Mouse (Mus musculus): ENCODE measurements around the gene B230104I21Rik. TPM values are rescaled to one million over a fixed set of nuclear protein-coding genes. Genes with fewer than 3 reads are reported as not detected.

Gene B230104I21Rik
- polyA plus RNA-seq, 1 experiment from 2014 or later: not detected

GRCm38 (mm10) chr4:154385208-154385607, 49.3 kb downstream of the B230104I21Rik start:
- Histone ChIP-seq H3K9ac (replicated peaks) (no peak overlapping the region), H3K4me1 (peaks cover 31% of the 10 kb centered on the region), H3K27me3 (peaks cover 5% of the 10 kb centered on the region; the same call in 1 of the 2 replicates), H3K4me2 (replicated peaks) (no peak overlapping the region), H3K9me3 (no peaks in the 10 kb centered on the region), H3K27ac (replicated peaks) (no peak overlapping the region), H3K36me3 (no peaks in the 10 kb centered on the region), H3K4me3 (no peak overlapping the region)
- no peak for ATAC-seq (ENCODE audit: low FRiP score, low read depth)
- 66% methylated on average over 8 of the region's 8 CpGs for WGBS

GRCm38 (mm10) chr4:154385918-154386317, 50.0 kb downstream of the B230104I21Rik start:
- H3K4me3 ChIP-seq: no peak overlapping the region
- no peak overlapping the region for H3K9ac ChIP-seq (replicated peaks)
- peaks cover 38% of the 10 kb centered on the region for H3K4me1 ChIP-seq
- H3K27me3 ChIP-seq: peaks cover 5% of the 10 kb centered on the region; the same call in 1 of the 2 replicates
- H3K36me3 ChIP-seq: no peaks in the 10 kb centered on the region
- no peaks in the 10 kb centered on the region for H3K9me3 ChIP-seq
- no peak overlapping the region for H3K27ac ChIP-seq (replicated peaks)
- 77% methylated on average over 2 of the region's 2 CpGs for WGBS
- ATAC-seq (ENCODE audit: low FRiP score, low read depth): no peak
- no peak overlapping the region for H3K4me2 ChIP-seq (replicated peaks)

DNA sequence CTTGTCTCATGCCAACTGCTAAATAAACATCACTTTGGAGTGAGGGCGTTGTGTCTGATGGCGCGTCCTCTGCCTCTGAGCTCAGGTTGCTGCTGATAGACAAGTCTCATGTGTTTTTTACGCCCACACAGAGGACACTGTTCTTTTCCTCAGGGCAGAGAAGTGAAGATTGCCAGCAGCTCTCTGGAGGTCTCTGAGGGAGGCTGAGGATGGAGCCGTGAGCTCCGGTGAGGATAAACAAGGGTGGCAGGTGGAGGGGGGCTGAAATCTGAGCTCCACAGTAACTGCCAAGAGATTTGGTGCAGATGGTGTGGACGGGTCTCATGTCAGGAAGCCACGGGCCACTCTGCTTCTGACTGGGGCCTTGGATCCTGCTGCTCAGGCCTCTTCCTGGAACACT, 50.9 kb downstream of the B230104I21Rik start:
- Histone ChIP-seq H3K27me3 (peaks cover 9% of the 10 kb centered on the region; the same call in 1 of the 2 replicates), H3K36me3 (no peaks in the 10 kb centered on the region), H3K9ac (replicated peaks) (no peak overlapping the region), H3K27ac (replicated peaks) (no peak overlapping the region), H3K4me2 (replicated peaks) (no peak overlapping the region), H3K4me3 (no peak overlapping the region), H3K9me3 (no peaks in the 10 kb centered on the region), H3K4me1 (peaks cover 47% of the 10 kb centered on the region)
- WGBS: 56% methylated on average over 8 of the region's 8 CpGs
- ATAC-seq (ENCODE audit: low FRiP score, low read depth): no peak

GRCm38 (mm10) chr4:154389641-154390040, 53.7 kb downstream of the B230104I21Rik start:
- Histone ChIP-seq H3K4me3 (no peak overlapping the region), H3K36me3 (no peaks in the 10 kb centered on the region), H3K9ac (replicated peaks) (no peak overlapping the region), H3K4me2 (replicated peaks) (no peak overlapping the region), H3K9me3 (no peaks in the 10 kb centered on the region), H3K27me3 (peaks cover 13% of the 10 kb centered on the region; the same call in 1 of the 2 replicates), H3K4me1 (peaks cover 67% of the 10 kb centered on the region), H3K27ac (replicated peaks) (peak overlapping the region; percentile 73)
- ATAC-seq (ENCODE audit: low FRiP score, low read depth): no peak
- 83% methylated on average over 2 of the region's 2 CpGs for WGBS

GRCm38 (mm10) chr4:154390333-154391080, 54.6 kb downstream of the B230104I21Rik start:
- Histone ChIP-seq H3K9ac (replicated peaks) (no peak overlapping the region), H3K9me3 (no peaks in the 10 kb centered on the region), H3K27ac (replicated peaks) (peak overlapping the region; percentile 73), H3K36me3 (no peaks in the 10 kb centered on the region), H3K4me3 (no peak overlapping the region), H3K4me1 (peaks cover 65% of the 10 kb centered on the region), H3K27me3 (peaks cover 13% of the 10 kb centered on the region; the same call in 1 of the 2 replicates), H3K4me2 (replicated peaks) (0 out of 2 replicates have a peak overlapping the region, but pooled peaks have one; percentile 1)
- WGBS: 10% methylated on average over 20 of the region's 20 CpGs
- ATAC-seq (ENCODE audit: low FRiP score, low read depth): peak; percentile 78

DNA sequence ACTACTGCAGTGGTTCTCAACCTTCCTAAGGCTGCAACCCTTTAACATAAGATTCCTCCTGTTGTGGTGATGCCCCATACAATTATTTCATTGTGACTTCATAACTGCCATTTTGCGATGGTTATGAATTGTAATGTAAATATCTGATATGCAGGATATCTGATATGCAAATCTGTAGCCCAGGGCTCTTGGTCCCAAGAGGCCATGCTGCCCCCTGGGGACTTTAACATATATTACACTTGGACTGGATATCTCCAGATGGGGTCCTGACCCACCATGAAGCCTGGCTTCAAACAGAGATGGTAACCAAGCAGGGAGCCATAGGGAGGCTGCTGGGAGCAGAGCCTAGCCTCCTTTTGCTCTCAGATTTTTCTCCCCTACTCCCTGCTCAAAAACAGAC, 56.7 kb downstream of the B230104I21Rik start:
- H3K27me3 ChIP-seq: peaks cover 13% of the 10 kb centered on the region
- no peak for ATAC-seq (ENCODE audit: low FRiP score, low read depth)
- no peaks in the 10 kb centered on the region for H3K9me3 ChIP-seq
- H3K4me2 ChIP-seq (replicated peaks): no peak overlapping the region
- H3K36me3 ChIP-seq: no peaks in the 10 kb centered on the region
- WGBS: 81% methylated on average over 1 of the region's 1 CpGs
- no peak overlapping the region for H3K9ac ChIP-seq (replicated peaks)
- H3K27ac ChIP-seq (replicated peaks): no peak overlapping the region
- H3K4me3 ChIP-seq: no peak overlapping the region
- H3K4me1 ChIP-seq: peaks cover 57% of the 10 kb centered on the region

- Histone ChIP-seq H3K27ac (replicated peaks) (0 out of 2 replicates have a peak overlapping the region, but pooled peaks have one; percentile 25), H3K36me3 (no peaks in the 10 kb centered on the region), H3K4me1 (peaks cover 57% of the 10 kb centered on the region), H3K4me2 (replicated peaks) (no peak overlapping the region), H3K9me3 (no peaks in the 10 kb centered on the region), H3K4me3 (no peak overlapping the region), H3K27me3 (peaks cover 13% of the 10 kb centered on the region), H3K9ac (replicated peaks) (no peak overlapping the region)
- WGBS: 39% methylated on average over 18 of the region's 18 CpGs
- peak; percentile 48; the same call in 1 of the 2 replicates for ATAC-seq (ENCODE audit: low FRiP score, low read depth)
Observed at GRCm38 (mm10) chr4:154393196-154394122, 57.5 kb downstream of the B230104I21Rik start.

DNA sequence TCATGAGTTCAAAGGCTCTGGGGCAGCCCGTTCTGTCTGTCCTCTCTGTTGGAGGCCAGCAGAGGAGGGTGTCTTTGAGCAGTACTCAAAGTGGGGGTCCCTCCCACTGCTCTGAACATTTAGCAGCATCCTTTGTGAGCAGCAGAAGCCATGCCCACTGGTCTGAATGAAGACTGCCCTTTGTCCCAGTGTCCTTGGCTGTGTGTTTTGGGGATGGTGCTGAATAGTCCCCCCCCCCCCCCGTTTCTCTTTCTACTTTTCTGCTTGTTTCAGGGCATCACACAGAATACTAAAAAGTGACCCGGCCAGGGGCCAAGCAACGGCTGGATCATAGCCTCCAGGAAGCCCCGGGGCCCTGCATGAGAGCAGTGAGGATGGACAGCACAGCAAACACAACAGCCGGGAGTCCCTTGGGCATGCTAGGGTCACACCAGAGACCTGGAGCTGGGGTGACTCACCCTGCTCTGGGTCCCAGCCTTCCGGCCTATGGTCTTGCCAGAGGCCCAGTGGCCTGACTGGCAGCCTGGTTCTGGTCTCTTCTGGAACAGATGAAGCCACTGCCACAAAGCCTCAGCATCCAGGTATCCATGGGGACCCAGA, 58.3 kb downstream of the B230104I21Rik start:
- no peak overlapping the region for H3K27ac ChIP-seq (replicated peaks)
- 49% methylated on average over 7 of the region's 7 CpGs for WGBS
- no peaks in the 10 kb centered on the region for H3K36me3 ChIP-seq
- no peak overlapping the region for H3K9ac ChIP-seq (replicated peaks)
- H3K9me3 ChIP-seq: no peaks in the 10 kb centered on the region
- peaks cover 8% of the 10 kb centered on the region for H3K27me3 ChIP-seq
- ATAC-seq (ENCODE audit: low FRiP score, low read depth): no peak
- no peak overlapping the region for H3K4me2 ChIP-seq (replicated peaks)
- no peak overlapping the region for H3K4me3 ChIP-seq
- H3K4me1 ChIP-seq: peaks cover 55% of the 10 kb centered on the region

DNA sequence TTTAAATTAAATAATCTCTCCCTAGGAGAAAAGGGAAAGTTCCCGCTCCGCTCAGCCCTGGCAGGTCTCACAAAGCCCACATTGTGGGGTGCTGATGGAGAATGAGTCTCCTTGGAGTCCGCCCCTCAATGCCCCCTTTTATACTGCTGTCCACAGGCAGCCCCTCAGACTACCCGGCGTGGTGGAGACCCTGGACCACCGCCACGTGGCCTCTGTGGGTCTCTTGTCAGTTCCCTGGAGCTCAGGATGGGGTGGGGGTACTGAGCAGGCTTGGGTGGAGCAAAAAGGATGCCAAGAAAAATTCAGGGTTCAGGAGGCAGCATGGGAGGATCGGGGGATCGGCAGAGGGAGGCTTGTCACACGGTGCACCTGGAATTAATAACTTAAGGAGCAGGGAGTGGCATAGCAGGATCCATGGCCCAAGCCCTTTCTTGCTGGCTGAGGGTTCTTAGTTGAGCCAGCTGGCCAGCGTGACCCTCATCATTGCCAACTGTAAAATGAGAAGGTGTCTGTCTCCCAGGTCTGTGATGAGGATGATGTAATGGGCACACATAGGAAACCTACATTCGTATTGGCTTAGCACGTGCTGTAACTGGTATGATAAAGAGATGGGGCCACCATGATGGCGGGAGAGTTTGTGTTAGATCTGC, 60.9 kb downstream of the B230104I21Rik start:
- no peak for ATAC-seq (ENCODE audit: low FRiP score, low read depth)
- no peak overlapping the region for H3K4me3 ChIP-seq
- WGBS: 87% methylated on average over 14 of the region's 14 CpGs
- peaks cover 45% of the 10 kb centered on the region for H3K4me1 ChIP-seq
- no peaks in the 10 kb centered on the region for H3K36me3 ChIP-seq
- no peak overlapping the region for H3K4me2 ChIP-seq (replicated peaks)
- H3K27me3 ChIP-seq: peaks cover 14% of the 10 kb centered on the region
- H3K9ac ChIP-seq (replicated peaks): no peak overlapping the region
- no peaks in the 10 kb centered on the region for H3K9me3 ChIP-seq
- H3K27ac ChIP-seq (replicated peaks): no peak overlapping the region
